Mouse (Mus musculus) neural tube, embryonic 11.5 days (tissue): Measurements from ENCODE around the gene Rorb. TPM values are rescaled to one million over a fixed set of nuclear protein-coding genes. Genes with fewer than 3 reads are reported as not detected.

Source experiments
- ATAC-seq: fragments of 200-750 bp; cut with Nextera tagmentation; 2 replicates; pipeline ENCODE4 v1.8.0; 2017; ENCODE audit warnings: moderate number of reproducible peaks, mild to moderate bottlenecking, moderate TSS enrichment, moderate library complexity; ENCODE audit not compliant: insufficient read depth, low FRiP score, low TSS enrichment
- DNase-seq: peaks from one replicate; pipeline ENCODE4 v3.0.0-alpha.2; 2015; ENCODE audit warnings: low spot score
- H3K27ac ChIP-seq: fragments of 300-500 bp; sonication (generic); 2 replicates; pipeline ENCODE4 v1.5.1; 2014; ENCODE audit warnings: low read depth, mild to moderate bottlenecking, low read length
- H3K27me3 ChIP-seq: fragments of 300-500 bp; sonication (generic); 2 replicates; pipeline ENCODE4 v1.6.1; 2014; ENCODE audit warnings: mild to moderate bottlenecking, low read length, mixed read lengths; ENCODE audit not compliant: control insufficient read depth, insufficient read depth
- H3K36me3 ChIP-seq: fragments of 300-500 bp; sonication (generic); 2 replicates; pipeline ENCODE4 v1.6.1; 2014; ENCODE audit warnings: mild to moderate bottlenecking, low read length, moderate library complexity, mixed read lengths; ENCODE audit not compliant: control insufficient read depth, insufficient read depth
- H3K4me1 ChIP-seq: fragments of 300-500 bp; sonication (generic); 2 replicates; pipeline ENCODE4 v1.6.1; 2014; ENCODE audit warnings: low read length, mixed read lengths; ENCODE audit not compliant: control insufficient read depth, insufficient read depth
- H3K4me2 ChIP-seq: fragments of 300-500 bp; sonication (generic); 2 replicates; pipeline ENCODE4 v1.6.1; 2014; ENCODE audit warnings: low read depth, mild to moderate bottlenecking, moderate library complexity
- H3K4me3 ChIP-seq: fragments of 300-500 bp; sonication (generic); 2 replicates; pipeline ENCODE4 v1.5.1; 2014; ENCODE audit warnings: low read depth, low read length
- H3K9ac ChIP-seq: fragments of 300-500 bp; sonication (generic); 2 replicates; pipeline ENCODE4 v1.6.1; 2014; ENCODE audit warnings: mild to moderate bottlenecking, low read length
- H3K9me3 ChIP-seq: fragments of 300-500 bp; sonication (generic); 2 replicates; pipeline ENCODE4 v1.6.1; 2016; ENCODE audit warnings: low read length; ENCODE audit not compliant: control insufficient read depth
- WGBS: fragments of 180-500 bp; shearing (Covaris S2); extraction: QIAGEN DNeasy Blood & Tissue Kit; methylation state at CpG from one replicate; pipeline ENCODE4 v1.1.7; 2014; 5-methylcytosine and 5-hydroxymethylcytosine counted together
- polyA plus RNA-seq: library from polyadenylated mRNA; unstranded; fragments of >200 nt; fragmentation: Nextera tagmentation; extraction: Ambion mirVana; gene quantifications from 2 replicates; pipeline ENCODE4 v1.2.1, GENCODE M21; 2014

Rorb gene
- polyA plus RNA-seq, 1 experiment from 2014 or later: 2.5 TPM

DNA sequence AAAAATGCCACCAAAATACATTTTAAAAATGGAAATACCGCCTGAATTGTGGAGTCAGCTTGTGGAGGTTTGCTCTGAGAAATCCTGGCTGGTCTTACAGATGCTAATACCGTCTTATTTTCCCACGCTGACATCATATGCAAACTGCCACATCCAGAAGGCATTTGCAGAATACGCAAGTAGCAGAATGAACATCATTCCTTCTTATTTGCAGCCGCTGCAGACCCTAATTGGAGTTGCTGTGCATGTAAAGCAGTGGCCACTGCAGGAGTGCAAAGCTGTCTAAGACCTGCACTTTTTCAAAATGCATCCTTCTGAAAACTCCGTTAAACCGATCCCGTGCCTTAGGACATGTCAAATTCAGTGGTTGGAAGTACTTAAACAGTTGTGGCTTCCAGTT lies 52.8 kb downstream of the Rorb start:
- no peaks in the 10 kb centered on the region for H3K9me3 ChIP-seq
- no peaks in the 10 kb centered on the region for H3K27me3 ChIP-seq
- peaks cover 4% of the 10 kb centered on the region for H3K4me1 ChIP-seq
- DNase-seq: peak; percentile 19
- H3K9ac ChIP-seq: peak overlapping the region; percentile 22; the same call in 1 of the 2 replicates
- 44% methylated on average over 8 of the region's 8 CpGs for WGBS
- ATAC-seq: peak; percentile 64
- no peaks in the 10 kb centered on the region for H3K36me3 ChIP-seq
- H3K4me3 ChIP-seq: no peak overlapping the region
- H3K4me2 ChIP-seq: 0 out of 2 replicates have a peak overlapping the region, but pooled peaks have one; percentile 21
- peak overlapping the region; percentile 68; the same call in 1 of the 2 replicates for H3K27ac ChIP-seq

DNA sequence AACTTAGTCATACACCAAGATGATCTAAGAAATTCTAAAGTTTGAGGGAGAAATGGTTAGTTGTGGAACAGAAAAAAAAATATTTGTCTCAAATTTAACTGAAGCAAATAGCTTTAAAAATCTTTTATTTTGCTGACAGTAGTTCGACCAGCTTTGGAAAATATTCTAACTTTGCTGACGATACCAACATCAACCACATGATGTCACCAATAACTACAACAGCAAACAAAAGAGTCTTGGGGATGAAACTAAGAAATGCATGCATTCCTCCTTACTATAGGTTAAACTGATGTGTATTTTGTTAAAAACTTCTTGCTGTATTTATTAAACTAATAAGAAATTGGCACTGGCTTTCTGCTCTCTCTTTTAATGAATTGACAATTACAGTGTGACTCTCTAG lies 67.9 kb downstream of the Rorb start:
- no peak overlapping the region for H3K9ac ChIP-seq
- DNase-seq: no peak

DNA sequence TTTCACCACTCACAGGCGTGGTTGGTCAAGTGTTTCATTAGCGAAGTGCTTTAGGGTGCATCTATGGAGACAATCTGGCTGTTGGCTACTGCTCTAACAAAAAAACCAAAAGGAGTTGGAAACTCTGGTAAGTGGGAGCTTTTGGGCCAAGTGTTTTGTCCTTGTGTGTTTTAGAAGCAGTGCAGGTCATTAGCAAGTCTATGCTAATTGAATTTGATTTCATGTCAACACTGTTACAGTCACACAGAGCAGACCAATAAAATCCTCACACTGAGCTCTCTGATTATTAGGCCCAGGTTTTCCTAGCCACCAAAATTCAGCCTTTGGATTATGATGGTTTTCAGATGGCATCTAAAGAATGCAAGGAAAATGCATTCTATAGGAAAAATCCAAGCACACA lies 70.2 kb downstream of the Rorb start:
- WGBS: 51% methylated on average over 2 of the region's 2 CpGs
- Histone ChIP-seq H3K4me2 (no peak overlapping the region), H3K4me1 (no peaks in the 10 kb centered on the region; the same call in 1 of the 2 replicates), H3K4me3 (no peak overlapping the region), H3K27me3 (no peaks in the 10 kb centered on the region), H3K9ac (no peak overlapping the region), H3K9me3 (no peaks in the 10 kb centered on the region), H3K36me3 (no peaks in the 10 kb centered on the region), H3K27ac (no peak overlapping the region)
- no peak for DNase-seq
- no peak for ATAC-seq

More for the DNA sequence above, 67.9 kb downstream of the Rorb start:
- no peaks in the 10 kb centered on the region for H3K36me3 ChIP-seq
- H3K27ac ChIP-seq: no peak overlapping the region
- no peak overlapping the region for H3K4me2 ChIP-seq
- H3K4me3 ChIP-seq: no peak overlapping the region
- ATAC-seq: 0 out of 2 replicates have a peak, but pooled peaks have one; percentile 8
- 42% methylated on average over 2 of the region's 2 CpGs for WGBS
- no peaks in the 10 kb centered on the region for H3K27me3 ChIP-seq
- H3K9me3 ChIP-seq: no peaks in the 10 kb centered on the region
- no peaks in the 10 kb centered on the region; the same call in 1 of the 2 replicates for H3K4me1 ChIP-seq

DNA sequence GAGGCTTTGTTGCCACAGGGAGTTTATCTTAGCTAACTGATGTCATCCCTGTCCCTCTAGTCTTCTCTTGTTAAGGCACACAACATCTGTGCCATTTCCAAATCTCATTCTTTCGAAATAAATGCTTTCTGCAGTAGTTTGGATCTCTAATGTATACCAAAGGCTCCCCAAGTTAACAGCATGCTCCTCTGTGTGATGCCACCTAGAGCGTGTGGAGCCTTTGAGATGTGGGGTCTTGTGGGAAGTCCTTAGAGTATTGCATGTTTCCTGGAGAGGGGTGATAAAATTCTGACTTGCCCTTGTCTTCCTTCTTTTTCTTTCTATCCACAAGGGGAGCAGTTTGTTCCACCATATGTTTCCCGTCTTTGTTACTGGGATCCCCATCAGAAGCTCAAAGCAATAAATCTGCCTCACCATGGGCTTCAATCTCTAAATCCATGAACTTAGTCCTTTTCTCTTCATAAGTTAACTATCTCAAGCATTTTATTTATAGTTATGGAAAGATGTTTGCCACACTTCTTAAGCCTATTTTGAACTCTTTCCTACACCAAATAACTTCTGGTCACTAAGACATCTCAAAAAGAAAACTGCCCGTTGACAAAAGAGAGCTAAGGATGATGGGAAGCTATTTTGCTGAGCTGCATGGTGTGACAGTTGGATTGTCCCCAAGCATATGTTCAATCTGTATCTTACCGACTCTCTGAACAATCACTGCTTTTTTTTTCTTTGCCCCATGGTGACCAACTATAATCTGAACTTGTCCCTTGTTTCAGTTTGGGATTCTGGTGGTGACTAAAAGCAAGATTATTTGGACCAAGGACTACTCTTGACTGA lies 76.3 kb downstream of the Rorb start:
- 80% methylated on average over 5 of the region's 5 CpGs for WGBS
- DNase-seq: no peak

DNA sequence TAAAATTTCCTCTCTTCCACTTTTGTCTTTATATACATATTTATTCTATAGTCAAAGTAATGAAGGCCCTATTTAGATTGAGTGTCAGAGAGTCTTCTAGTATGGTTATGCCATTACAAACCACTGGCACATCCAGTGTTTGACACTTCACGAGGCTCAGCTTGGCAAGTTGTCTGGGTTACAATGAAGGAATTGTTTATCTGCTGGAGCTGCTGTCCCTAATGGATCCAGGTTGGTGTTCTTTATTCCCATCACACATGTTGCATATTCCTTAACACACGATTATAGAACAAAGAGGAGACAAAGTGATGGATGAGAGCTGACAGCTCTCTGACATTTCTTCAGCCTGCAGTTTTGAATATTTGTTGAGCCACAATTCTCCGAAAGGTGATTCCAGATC lies 77.0 kb downstream of the Rorb start:
- no peak for DNase-seq
- no peaks in the 10 kb centered on the region for H3K4me1 ChIP-seq
- H3K9me3 ChIP-seq: no peaks in the 10 kb centered on the region
- no peak overlapping the region for H3K27ac ChIP-seq
- no peaks in the 10 kb centered on the region for H3K36me3 ChIP-seq
- no peaks in the 10 kb centered on the region for H3K27me3 ChIP-seq
- ATAC-seq: no peak
- H3K9ac ChIP-seq: no peak overlapping the region
- H3K4me3 ChIP-seq: no peak overlapping the region
- no peak overlapping the region for H3K4me2 ChIP-seq
- WGBS: 75% methylated on average over 3 of the region's 3 CpGs

More for the DNA sequence above, 76.3 kb downstream of the Rorb start:
- Histone ChIP-seq H3K4me3 (no peak overlapping the region), H3K9ac (no peak overlapping the region), H3K9me3 (no peaks in the 10 kb centered on the region), H3K27me3 (no peaks in the 10 kb centered on the region), H3K4me1 (no peaks in the 10 kb centered on the region), H3K36me3 (no peaks in the 10 kb centered on the region), H3K4me2 (no peak overlapping the region), H3K27ac (no peak overlapping the region)
- no peak for ATAC-seq

DNA sequence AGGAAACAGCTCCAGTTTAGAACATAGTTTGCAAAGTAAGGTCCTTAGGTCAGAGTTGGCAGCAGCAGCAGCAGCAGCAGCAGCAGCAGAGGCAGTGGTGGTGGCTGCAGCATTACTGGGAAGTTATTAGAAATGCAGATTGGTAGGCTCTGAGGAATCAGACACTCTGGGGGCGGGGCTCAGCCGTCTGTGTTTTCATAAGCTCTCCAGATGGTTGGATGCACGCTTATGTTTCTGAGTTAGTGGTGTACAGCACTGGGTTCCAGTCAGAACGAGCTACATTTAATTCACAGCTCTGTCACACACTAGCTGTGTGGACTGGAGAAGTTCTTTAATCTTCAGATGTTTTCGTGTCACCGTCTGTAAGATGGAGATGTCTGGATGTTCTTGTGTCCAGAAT lies 105.9 kb downstream of the Rorb start:
- no peaks in the 10 kb centered on the region for H3K36me3 ChIP-seq
- no peaks in the 10 kb centered on the region for H3K9me3 ChIP-seq
- H3K4me2 ChIP-seq: no peak overlapping the region
- H3K4me3 ChIP-seq: no peak overlapping the region
- DNase-seq (peak; percentile 53), ATAC-seq (peak; percentile 73)
- no peaks in the 10 kb centered on the region for H3K27me3 ChIP-seq
- H3K9ac ChIP-seq: no peak overlapping the region
- no peak overlapping the region for H3K27ac ChIP-seq
- WGBS: 48% methylated on average over 6 of the region's 6 CpGs
- H3K4me1 ChIP-seq: peaks cover 4% of the 10 kb centered on the region; the same call in 1 of the 2 replicates

DNA sequence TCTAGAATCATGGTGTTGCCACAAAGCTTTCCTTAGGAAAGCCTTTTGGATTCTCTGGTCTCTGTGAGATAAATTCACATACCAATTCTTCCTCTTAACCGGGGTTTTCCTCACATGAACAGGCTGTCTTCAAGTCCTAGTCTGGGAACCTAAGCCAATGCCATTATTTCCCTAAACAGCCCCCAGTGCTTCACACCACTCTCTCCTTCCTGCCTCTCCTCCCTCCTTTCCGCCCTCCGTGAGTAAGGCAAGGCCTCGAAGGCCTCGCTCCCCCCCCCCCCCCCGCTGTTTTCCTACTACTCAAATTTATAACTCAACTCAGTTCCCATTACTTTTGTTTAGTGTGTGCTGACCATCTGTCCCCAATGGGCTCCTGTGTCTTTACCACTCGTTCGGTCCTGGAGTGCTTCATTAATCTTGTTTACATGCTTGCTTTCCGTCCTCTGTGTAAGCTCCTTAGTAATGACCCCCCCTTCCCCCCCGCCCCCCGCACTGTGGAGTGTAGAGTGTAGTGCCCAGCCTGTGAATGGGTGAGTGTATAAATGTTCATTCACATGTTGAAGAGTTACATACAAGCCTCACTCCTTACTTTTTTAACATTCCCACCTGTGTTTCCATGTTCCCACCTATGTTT lies 106.9 kb downstream of the Rorb start:
- no peak overlapping the region for H3K9ac ChIP-seq
- peak; percentile 29 for DNase-seq
- WGBS: 35% methylated on average over 9 of the region's 11 CpGs
- no peak overlapping the region for H3K27ac ChIP-seq
- no peaks in the 10 kb centered on the region for H3K36me3 ChIP-seq
- H3K4me3 ChIP-seq: no peak overlapping the region
- H3K4me2 ChIP-seq: no peak overlapping the region
- peak; percentile 90 for ATAC-seq
- no peaks in the 10 kb centered on the region for H3K27me3 ChIP-seq
- H3K9me3 ChIP-seq: no peaks in the 10 kb centered on the region
- H3K4me1 ChIP-seq: peaks cover 4% of the 10 kb centered on the region; the same call in 1 of the 2 replicates

DNA sequence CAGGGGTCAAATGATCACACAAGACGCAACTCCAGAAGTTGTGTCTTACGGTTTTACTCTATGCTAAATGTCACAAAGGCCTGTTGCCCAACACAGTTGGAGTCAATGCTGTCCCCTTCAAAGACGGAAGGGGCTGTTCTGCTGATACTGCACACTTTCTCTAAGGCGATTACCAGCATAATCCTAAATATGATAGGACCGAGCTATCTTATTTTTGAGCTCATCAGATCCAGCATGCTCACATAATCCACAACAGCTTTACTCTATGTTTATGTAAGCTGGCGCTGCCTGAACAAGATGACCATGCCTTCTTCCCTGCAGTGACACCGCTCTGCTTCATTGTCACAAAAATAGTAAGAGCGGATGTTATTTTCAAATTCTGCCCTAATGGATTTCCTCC lies 112.0 kb downstream of the Rorb start:
- no peak for ATAC-seq
- H3K4me2 ChIP-seq: no peak overlapping the region
- no peak overlapping the region for H3K9ac ChIP-seq
- DNase-seq: no peak
- no peak overlapping the region for H3K27ac ChIP-seq
- H3K4me3 ChIP-seq: no peak overlapping the region
- no peaks in the 10 kb centered on the region for H3K4me1 ChIP-seq
- no peaks in the 10 kb centered on the region for H3K9me3 ChIP-seq
- no peaks in the 10 kb centered on the region for H3K27me3 ChIP-seq
- 90% methylated on average over 8 of the region's 8 CpGs for WGBS
- H3K36me3 ChIP-seq: no peaks in the 10 kb centered on the region
